Mouse (Mus musculus) CD4-positive, CD25-positive, alpha-beta regulatory T cell, adult 2 months (primary cell): ENCODE measurements around the gene Rtf2.

Source experiments
- DNase-seq: peaks from one replicate; pipeline ENCODE4 v3.0.0-alpha.2; 2012; ENCODE audit warnings: low read depth, low spot score

Gene Rtf2

DNA sequence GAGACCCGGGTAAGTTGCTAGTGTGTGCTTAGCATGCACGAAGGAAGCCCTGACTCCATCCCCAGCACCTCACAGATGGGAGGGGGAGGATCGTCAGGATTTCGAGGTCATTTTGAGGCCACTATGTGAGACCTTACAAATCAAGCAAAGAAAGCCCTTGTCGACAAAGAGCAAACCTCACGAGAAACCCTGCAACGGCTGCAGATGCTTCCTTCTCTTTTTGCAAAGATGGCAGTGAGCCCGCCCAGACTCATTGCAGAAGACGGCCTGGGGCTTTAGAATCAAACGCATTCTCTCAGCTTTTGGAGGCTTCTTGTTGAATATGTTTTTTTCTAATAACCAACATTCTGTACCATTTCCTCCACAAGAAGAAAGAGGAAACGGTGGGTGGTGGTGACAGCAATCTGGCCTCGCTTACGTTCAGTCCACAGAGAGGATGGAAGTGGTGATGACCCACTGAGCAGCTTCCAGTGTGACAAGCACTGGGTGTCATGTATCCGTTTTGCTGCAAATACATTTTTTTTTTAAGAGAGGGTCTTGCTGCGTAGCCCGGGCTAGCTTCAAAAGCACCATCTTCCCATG, 2.9 kb upstream of the Rtf2 start:
- peak; percentile 55 for DNase-seq

DNA sequence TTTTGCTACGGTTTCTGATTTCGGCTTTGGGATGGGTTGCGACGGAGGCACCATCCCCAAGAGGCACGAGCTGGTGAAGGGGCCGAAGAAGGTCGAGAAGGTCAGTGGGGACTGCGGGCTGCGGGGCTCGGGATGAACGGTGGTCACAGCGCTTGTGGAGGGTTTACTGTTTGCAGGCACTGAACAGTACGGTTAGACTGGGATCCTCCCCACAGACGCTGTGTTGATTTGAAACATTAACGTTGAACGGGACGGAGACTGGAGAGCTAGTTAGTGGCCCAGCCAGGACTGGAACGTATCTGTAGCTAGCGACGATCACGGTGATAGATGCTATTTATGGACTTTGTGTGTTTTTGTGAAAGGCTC, 267 bp downstream of the Rtf2 start:
- no peak for DNase-seq

GRCm38 (mm10) chr2:172441176-172441575, 820 bp downstream of the Rtf2 start:
- DNase-seq, result peak; percentile 44

DNA sequence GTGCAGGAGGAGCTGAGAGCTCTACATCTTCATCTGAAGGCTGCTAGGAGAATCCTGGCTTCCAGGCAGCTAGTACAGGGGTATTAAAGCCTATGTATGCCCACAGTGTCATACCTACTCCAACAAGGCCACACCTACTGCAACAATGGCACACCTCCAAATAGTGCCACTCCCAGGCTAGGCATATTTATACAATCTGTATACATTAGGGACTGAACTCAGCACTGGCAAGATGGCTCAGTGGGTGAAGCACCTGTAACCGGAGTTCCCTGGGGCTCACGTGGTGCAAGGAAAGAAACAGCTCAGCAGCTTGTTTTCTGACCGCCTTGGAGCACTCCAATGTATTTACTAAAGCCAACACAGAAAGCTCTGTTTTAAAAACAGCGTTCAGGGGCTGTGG, 5.3 kb downstream of the Rtf2 start:
- no peak for DNase-seq

GRCm38 (mm10) chr2:172447317-172447716, 7.0 kb downstream of the Rtf2 start:
- peak; percentile 70 for DNase-seq

- no peak for DNase-seq
These were observed 8.0 kb downstream of the Rtf2 start for GRCm38 (mm10) chr2:172448329-172448728.

DNA sequence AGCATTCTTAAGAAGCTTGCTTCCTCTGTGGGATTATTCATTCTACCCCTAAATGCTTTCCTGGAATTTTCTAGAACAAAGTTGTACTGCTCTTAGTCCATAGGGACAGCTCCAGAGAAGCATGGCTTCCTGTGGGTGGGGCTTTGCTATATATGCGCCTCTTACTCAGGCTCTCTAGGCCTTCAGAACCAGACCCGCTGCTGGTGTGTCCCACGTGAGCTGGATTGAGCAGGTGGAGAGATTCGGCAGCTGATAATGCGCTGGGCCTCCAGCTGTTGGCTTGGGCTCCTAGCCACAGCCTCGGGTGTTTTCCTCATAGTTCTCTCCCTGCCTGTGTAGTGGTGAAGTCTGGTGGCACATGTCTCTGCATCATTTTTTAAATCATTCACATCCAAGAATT, 10.3 kb downstream of the Rtf2 start:
- DNase-seq, result no peak

DNA sequence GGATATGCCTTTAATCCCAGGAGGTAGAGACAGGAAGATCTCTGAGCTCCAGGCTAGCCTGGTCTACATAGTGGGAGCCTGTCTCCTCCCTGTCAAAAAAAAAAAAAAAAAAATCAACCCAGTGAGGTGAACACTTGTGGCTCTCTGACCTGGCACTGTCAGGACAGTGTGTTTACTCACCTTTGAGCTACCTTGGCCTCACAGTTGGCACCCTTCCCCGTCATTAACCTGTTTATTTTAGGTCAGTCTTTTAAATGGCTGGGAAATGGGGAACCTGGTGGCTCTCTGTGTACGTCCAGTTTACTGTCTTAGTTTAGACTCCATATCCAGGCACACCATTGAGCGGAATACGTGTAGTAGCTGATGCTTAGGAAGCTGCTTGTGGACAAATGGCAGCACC, 11.7 kb downstream of the Rtf2 start:
- no peak for DNase-seq

- DNase-seq, result no peak
These were observed 12.1 kb downstream of the Rtf2 start for GRCm38 (mm10) chr2:172452458-172452857.

DNA sequence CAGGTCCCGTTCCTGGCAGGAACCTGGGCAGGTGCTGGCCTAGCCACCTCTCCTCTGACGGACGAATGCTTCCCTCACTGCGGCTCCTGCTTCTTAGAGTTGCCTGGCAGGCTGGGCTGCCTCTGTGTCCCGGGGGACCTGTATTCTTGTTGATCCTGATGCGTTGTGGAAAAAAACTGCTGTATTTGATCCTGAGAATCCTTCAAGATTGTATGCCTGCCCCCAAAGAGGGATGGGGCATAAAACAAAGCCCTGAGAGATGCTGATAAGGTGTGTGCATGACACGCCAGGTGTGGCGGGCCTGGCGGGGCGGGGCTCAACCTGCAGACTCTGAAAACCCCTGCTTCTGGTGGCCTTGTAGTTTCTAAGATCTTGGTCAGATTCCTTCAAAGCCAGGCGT, 18.1 kb downstream of the Rtf2 start, which contains the start of gene Gcnt7:
TSS of gene Gcnt7 (minus strand) at position 101 of the 400 bp plus-strand sequence.
- no peak for DNase-seq

DNA sequence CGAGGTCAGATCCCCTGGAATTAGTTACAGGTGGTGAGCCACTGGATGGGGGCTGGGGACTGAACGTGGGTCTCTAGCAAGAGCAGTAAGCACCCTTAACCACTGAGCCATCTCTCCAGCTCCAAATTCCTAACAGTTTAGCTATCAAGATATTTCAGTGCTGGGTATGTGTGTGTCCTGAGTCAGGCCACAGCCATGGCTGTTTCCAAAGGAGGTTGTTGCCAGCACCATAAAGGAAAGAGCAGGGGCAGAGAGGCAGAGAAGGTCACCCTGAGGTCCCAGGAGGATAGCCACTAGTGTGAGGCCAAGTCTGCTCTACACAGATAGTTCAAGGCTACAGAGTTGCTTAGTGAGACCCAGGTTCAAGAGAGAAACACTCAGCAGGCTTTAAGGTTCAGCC, 20.3 kb downstream of the Rtf2 start:
- DNase-seq, result no peak

GRCm38 (mm10) chr2:172462813-172463212, 22.5 kb downstream of the Rtf2 start:
- no peak for DNase-seq

- no peak for DNase-seq
These were observed 26.2 kb downstream of the Rtf2 start for GRCm38 (mm10) chr2:172466427-172467132.

DNA sequence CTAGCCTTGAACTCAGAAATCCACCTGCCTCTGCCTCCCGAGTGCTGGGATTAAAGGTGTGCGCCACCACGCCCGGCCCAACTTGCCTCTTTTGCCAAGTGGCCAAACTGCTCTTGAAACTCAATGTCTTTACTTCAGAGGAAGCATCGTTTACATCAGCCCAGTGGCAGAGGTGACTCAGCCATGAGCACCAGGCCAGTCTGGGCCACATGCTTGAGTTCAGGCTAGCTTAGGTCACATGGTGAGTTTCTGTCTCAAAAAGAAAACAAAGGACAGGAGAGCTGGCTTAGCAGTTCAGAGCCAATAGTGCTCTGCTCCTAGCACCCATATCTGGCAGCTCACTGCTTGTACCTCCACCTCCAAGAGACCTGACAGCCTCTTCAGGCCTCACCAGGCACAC, 26.9 kb downstream of the Rtf2 start:
- no peak for DNase-seq

DNA sequence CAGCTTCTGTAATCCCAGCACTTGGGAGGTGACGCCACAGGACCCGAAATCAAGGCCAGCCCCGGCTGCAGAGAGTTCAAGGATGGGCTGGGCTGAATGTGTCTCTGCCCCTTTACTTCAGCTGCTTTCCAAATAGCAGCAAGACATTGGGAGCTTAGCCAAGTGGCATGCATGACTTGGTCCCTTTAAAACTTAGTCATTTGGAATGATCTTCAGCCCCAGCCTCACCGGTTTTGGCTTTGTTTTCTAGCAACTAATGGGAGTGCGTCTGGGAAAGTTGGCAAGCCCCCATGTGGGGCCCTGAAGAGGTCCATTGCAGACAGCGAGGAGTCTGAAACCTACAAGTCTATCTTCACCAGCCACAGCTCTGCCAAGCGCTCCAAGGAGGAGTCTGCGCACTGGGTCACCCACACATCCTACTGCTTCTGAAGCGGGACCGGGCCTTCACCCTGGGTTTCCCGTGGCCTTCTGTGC, 28.0 kb downstream of the Rtf2 start:
- no peak for DNase-seq

DNA sequence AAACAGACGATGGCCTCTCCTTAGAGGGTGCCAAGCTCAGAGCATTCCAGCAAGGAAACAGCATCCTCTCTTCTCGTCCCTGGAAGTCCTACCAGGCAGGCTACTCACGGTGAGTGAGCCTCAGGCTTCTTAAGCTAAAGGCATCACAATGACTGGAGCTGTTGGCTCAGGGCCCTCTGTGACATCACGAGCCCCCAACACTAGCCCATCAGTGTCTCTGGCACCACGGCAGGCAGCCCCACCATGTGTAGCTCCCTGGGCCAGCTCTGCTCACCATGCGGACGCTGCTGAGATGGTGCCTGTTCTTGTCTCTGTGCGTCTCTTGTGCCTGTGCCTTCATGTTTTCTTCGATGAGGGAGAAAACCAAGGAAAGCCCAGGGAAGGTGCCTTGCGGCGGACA, 32.0 kb downstream of the Rtf2 start, which contains the start of gene Fam209:
TSS of gene Fam209 (plus strand) at position 203 of the 400 bp plus-strand sequence.
- no peak for DNase-seq

GRCm38 (mm10) chr2:172473591-172473990, 33.2 kb downstream of the Rtf2 start:
- no peak for DNase-seq

DNA sequence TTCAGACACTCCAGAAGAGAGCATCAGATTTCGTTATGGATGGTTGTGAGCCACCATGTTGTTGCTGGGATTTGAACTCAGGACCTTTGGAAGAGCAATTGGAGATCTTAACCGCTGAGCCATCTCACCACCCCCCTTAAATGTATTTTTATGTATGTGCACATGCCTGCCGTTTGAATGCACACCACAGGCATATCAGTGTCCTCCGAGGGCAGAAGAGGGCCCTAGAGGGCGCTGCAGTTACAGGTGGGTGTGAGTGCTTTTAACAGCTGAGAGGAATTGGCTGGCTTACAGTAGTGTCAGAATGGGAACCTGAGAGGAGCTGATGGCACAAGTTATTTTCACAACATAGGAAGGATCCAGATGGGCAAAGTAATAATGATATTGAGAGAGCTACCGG, 34.6 kb downstream of the Rtf2 start:
- DNase-seq, result peak; percentile 66

DNA sequence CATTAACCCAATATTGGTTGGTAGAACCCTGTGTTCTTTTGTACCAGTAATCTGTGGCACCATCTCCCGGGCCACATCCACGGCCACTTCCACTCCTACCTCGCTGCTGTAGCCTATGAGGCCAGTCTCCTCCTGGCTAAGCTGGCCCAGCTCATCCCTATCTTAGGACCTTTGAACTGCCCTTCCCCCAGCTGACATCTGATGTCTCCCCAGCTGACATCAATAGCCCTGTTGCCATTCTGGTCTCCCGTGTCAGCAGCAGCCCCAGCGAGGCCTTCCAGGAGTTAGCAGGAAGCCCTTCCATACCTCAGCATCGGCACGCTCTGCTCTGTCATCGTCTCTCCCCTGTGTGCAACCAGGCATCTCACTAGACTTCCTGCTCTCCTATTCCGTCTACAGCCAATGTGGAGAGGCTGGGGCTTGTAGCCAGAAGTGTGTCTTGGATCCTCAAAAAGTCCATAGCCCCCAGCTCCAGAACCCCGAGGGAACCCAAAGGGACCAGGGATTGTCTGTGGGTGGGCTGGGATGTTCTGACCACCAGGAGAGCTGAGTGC, 36.4 kb downstream of the Rtf2 start:
- peak; percentile 9 for DNase-seq

DNA sequence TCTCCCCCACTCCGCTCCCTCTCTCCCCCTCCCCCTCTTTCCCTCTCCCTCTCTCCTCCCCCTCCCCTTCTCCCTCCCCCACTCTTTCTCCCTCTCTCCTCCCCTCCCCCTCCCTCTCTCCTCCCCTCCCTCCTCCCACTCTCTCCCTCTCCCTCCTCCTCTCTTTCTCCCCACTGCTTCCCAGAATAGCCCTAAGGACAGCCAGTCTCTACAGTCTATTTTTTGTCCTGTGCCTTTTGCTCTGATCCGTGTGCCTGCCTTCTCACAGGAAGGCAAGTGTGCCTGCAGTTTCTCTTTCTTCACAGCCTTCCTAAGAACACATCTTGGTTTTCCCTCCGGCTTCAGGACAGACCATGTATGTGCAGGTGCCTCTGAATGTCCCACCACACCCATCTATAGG, 37.0 kb downstream of the Rtf2 start:
- DNase-seq, result no peak

GRCm38 (mm10) chr2:172477860-172478259, 37.5 kb downstream of the Rtf2 start:
- peak; percentile 71 for DNase-seq

GRCm38 (mm10) chr2:172480296-172480695, 39.9 kb downstream of the Rtf2 start:
- DNase-seq, result no peak
